Mouse (Mus musculus): ENCODE results near the gene Coro7.

DNA sequence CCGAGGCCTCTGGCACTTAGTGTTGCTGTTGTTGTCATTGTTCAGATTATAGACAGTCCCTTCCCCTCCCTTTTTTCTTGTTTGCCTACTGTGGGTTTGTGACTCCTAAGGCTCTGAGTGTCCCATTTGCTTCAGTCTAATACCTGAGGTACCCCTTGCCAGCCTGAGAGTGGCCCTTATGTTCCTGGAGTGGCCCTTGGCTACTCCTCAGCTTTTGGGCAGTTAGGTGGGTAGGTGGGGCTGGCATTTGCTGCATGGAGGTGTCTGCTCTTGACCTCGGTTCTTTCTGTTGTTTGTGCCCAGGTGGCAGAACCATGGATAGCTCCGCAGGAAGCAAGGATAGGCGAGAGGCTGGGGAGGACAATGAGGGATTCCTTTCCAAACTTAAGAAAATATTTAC lies 26.0 kb upstream of the Coro7 start:
- TF ChIP-seq HCFC1 (IDR thresholded peaks at IDR 0.05; ENCODE audit: borderline replicate concordance, insufficient read depth, low read length) = no peak
- no peak for TF ChIP-seq MAFK (IDR thresholded peaks at IDR 0.05; ENCODE audit: insufficient read depth, low read depth, low read length)

Measured in ES-E14 (cell line).